Mouse (Mus musculus) lung, embryonic 15.5 days (tissue): ENCODE results near the gene Atp5j. TPM values are rescaled to one million over a fixed set of nuclear protein-coding genes. Genes with fewer than 3 reads are reported as not detected.

Source experiments
- ATAC-seq: fragments of 200-750 bp; cut with Nextera tagmentation; 2 replicates; pipeline ENCODE4 v1.8.0; 2017; ENCODE audit warnings: moderate number of reproducible peaks, borderline replicate concordance; ENCODE audit not compliant: low FRiP score, low TSS enrichment; ENCODE audit errors: extremely low read depth
- H3K27ac ChIP-seq: fragments of 300-500 bp; sonication (generic); 2 replicates; pipeline ENCODE4 v1.5.1; 2015; ENCODE audit warnings: moderate library complexity, mild to moderate bottlenecking, inconsistent platforms
- H3K27me3 ChIP-seq: fragments of 300-500 bp; sonication (generic); 2 replicates; pipeline ENCODE4 v1.6.1; 2015; ENCODE audit warnings: inconsistent platforms
- H3K36me3 ChIP-seq: fragments of 300-500 bp; sonication (generic); 2 replicates; pipeline ENCODE4 v1.6.1; 2015; ENCODE audit warnings: inconsistent platforms
- H3K4me1 ChIP-seq: fragments of 300-500 bp; sonication (generic); 2 replicates; pipeline ENCODE4 v1.6.1; 2015; ENCODE audit warnings: inconsistent platforms
- H3K4me2 ChIP-seq: fragments of 300-500 bp; sonication (generic); 2 replicates; pipeline ENCODE4 v1.6.1; 2015; ENCODE audit warnings: inconsistent platforms, mild to moderate bottlenecking, moderate library complexity
- H3K4me3 ChIP-seq: fragments of 300-500 bp; sonication (generic); 2 replicates; pipeline ENCODE4 v1.5.1; 2015; ENCODE audit warnings: mild to moderate bottlenecking, inconsistent platforms
- H3K9ac ChIP-seq: fragments of 300-500 bp; sonication (generic); 2 replicates; pipeline ENCODE4 v1.6.1; 2015; ENCODE audit warnings: inconsistent platforms
- H3K9me3 ChIP-seq: fragments of 300-500 bp; sonication (generic); 2 replicates; pipeline ENCODE4 v1.6.1; 2016; ENCODE audit warnings: inconsistent platforms
- WGBS: fragments of 180-500 bp; shearing (Covaris S2); methylation state at CpG from one replicate; pipeline ENCODE4 v1.1.7; 2015; 5-methylcytosine and 5-hydroxymethylcytosine counted together
- polyA plus RNA-seq: library from polyadenylated mRNA; unstranded; fragments of >200 nt; fragmentation: Nextera tagmentation; extraction: Ambion mirVana; gene quantifications from 2 replicates; pipeline ENCODE4 v1.2.1, GENCODE M21; 2015

Gene Atp5j
- polyA plus RNA-seq, 1 experiment from 2014 or later, result 838 TPM

DNA sequence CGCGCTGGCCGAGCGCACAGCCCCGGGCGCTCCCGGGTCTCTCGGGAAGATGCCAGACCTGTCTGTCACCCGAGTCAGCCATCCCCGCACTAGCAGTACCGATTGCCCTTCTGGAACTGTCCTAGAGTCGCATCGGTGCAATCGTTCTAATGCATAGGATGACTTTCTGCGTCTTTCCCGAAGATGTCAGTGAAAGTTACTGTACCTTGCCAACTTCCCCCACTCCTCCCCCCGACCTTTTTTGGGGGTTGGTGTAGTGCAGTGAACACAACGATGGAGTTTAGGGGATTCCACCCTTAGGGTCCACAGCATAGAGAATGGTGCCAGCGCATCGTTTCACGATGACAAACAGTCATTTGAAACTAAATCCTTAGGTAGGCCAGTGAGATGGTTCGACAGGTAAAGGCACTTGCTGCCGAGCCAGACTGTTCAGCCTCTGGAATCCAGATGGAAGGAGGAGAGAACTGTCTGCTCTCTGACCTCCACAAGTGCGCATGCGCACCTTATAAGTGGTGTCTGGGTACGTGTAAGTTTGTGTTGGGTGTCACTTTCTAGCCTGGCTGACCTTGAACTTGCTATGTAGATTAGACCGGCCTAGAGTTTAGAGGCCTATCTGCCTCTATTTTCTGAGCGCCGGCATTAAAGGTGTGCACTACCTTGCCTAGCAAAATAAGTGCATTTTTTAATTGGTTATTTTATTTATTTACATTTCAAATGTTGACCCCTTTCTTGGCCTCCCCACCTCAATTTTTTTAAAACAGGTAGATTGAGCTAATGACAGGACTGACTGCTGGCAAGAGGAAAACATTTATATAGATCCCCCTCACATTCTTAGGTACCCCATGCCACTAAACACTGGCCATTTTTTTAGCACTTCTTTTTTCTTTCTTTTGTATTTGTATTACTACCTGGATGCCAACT lies 658 bp upstream of the Atp5j start:
- H3K9ac ChIP-seq, result peak overlapping the region; percentile 100
- H3K4me3 ChIP-seq, result peak overlapping the region; percentile 96
- H3K4me2 ChIP-seq, result peak overlapping the region; percentile 68
- peak; percentile 19; the same call in 1 of the 2 replicates for ATAC-seq
- 4% methylated on average over 29 of the region's 29 CpGs for WGBS
- no peaks in the 10 kb centered on the region for H3K27me3 ChIP-seq
- H3K36me3 ChIP-seq, result peaks cover 17% of the 10 kb centered on the region
- no peaks in the 10 kb centered on the region for H3K9me3 ChIP-seq
- H3K27ac ChIP-seq, result peak overlapping the region; percentile 99
- H3K4me1 ChIP-seq, result peaks cover 22% of the 10 kb centered on the region

DNA sequence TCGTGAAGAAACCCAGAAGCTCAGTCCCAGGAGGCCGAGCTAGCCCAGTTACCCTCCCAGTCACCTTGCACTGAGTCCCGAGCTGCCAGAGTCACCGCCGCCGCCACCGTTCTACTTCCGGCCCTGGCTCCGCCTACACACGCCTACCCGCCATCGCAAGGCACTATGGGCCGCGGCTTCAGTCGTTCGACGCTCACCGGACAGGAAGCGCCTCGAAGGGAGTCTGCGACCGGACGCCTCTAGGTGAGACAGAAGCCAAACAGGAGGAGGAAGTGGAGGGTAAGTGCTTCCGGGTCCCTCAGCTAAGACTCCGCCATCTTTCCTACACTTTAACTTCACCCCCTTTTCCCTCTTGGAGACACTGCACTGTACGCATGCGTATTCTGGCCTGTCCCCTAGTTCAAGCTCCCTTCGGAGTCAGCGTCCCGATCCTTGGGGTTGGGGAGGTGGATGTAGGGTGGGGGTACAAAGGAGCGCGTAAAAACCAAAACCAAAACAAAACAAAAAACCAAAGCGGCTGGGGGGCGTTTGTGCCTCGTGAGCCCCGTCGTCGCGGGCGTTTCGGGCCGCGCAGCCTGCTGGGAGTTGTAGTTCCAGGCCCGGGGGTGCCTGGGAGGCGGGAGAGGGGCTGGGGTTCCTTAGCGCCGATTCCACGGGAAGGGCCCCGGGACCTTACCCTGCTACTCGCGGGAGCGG lies 532 bp downstream of the Atp5j start, which contains the start of gene Gabpa:
Gene Gabpa, plus strand, starts transcription at position 181 of the 696 bp plus-strand sequence.
- H3K27me3 ChIP-seq, result no peaks in the 10 kb centered on the region
- no peaks in the 10 kb centered on the region for H3K9me3 ChIP-seq
- H3K27ac ChIP-seq, result peak within 1 kb of the TSS; percentile 99
- peak within 1 kb of the TSS; percentile 96 for H3K4me3 ChIP-seq
- peaks cover 25% of the 10 kb centered on the region for H3K36me3 ChIP-seq
- H3K9ac ChIP-seq, result peak within 1 kb of the TSS; percentile 100
- WGBS, result 1% methylated on average over 52 of the region's 52 CpGs
- peak; percentile 95 for ATAC-seq
- H3K4me1 ChIP-seq, result peaks cover 22% of the 10 kb centered on the region
- peak within 1 kb of the TSS; percentile 68 for H3K4me2 ChIP-seq

DNA sequence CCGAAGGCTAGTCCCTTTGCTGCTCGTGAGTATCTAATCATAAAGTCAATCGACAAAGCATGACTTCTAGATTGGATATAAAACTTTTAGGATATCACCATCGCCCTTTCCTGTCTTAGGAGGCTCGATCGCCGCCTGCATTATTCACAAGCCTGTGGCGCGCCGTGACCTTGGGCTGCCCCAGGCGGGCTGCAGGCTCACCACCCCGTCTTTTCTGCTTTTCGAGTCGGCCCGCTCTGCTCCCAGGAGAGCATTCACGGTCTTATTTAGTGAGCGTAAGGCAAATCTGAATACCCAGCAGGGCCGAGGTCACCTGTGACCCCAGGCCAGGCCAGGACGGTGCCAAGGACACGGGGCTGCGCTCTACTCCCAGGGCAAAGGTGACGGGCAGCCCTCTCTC lies 1.1 kb downstream of the Atp5j start:
- peaks cover 28% of the 10 kb centered on the region for H3K36me3 ChIP-seq
- peaks cover 22% of the 10 kb centered on the region for H3K4me1 ChIP-seq
- H3K27ac ChIP-seq, result peak overlapping the region; percentile 99
- ATAC-seq, result peak; percentile 10; the same call in 1 of the 2 replicates
- no peaks in the 10 kb centered on the region for H3K27me3 ChIP-seq
- H3K4me3 ChIP-seq, result peak overlapping the region; percentile 96
- 1% methylated on average over 22 of the region's 22 CpGs for WGBS
- H3K4me2 ChIP-seq, result peak overlapping the region; percentile 68
- no peaks in the 10 kb centered on the region for H3K9me3 ChIP-seq
- H3K9ac ChIP-seq, result peak overlapping the region; percentile 100

- WGBS, result 93% methylated on average over 5 of the region's 5 CpGs
Observed at GRCm38 (mm10) chr16:84832736-84833135, 2.7 kb downstream of the Atp5j start.

GRCm38 (mm10) chr16:84831696-84832095 lies 3.7 kb downstream of the Atp5j start:
- Histone ChIP-seq H3K36me3 (peaks cover 50% of the 10 kb centered on the region), H3K4me1 (peaks cover 18% of the 10 kb centered on the region), H3K27ac (no peak overlapping the region), H3K4me2 (no peak overlapping the region), H3K9ac (no peak overlapping the region), H3K27me3 (no peaks in the 10 kb centered on the region), H3K4me3 (no peak overlapping the region), H3K9me3 (no peaks in the 10 kb centered on the region)
- ATAC-seq, result no peak
- WGBS, result 81% methylated on average over 5 of the region's 5 CpGs

More at GRCm38 (mm10) chr16:84832736-84833135, 2.7 kb downstream of the Atp5j start:
- no peak overlapping the region for H3K4me3 ChIP-seq
- ATAC-seq, result no peak
- peaks cover 41% of the 10 kb centered on the region for H3K36me3 ChIP-seq
- H3K9me3 ChIP-seq, result no peaks in the 10 kb centered on the region
- no peak overlapping the region for H3K4me2 ChIP-seq
- H3K9ac ChIP-seq, result no peak overlapping the region
- no peak overlapping the region for H3K27ac ChIP-seq
- H3K27me3 ChIP-seq, result no peaks in the 10 kb centered on the region
- H3K4me1 ChIP-seq, result peaks cover 22% of the 10 kb centered on the region

DNA sequence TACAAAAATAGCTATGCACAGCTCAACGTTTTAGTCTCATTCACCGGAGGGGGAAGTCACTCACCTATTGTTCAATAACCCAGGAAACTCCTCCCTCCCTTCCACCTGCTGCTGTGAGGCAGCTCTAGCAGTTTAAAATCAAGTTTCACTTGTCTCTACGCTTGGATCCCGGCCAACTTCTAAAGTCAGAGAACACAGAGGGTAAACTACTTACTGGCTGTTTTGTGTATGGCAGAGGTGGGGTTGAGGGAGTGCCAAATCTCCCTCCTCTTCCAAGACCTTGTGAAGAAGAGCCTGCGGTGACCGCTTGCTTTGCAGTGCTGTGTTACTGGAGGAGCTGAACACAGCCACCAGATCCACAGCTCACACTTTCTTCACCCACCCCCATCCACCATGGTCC lies 10.4 kb downstream of the Atp5j start:
- Histone ChIP-seq H3K27ac (0 out of 2 replicates have a peak overlapping the region, but pooled peaks have one; percentile 33), H3K9ac (no peak overlapping the region), H3K36me3 (peaks cover 57% of the 10 kb centered on the region), H3K4me3 (no peak overlapping the region), H3K9me3 (no peaks in the 10 kb centered on the region), H3K4me1 (no peaks in the 10 kb centered on the region), H3K4me2 (no peak overlapping the region), H3K27me3 (no peaks in the 10 kb centered on the region)
- peak; percentile 59; the same call in 1 of the 2 replicates for ATAC-seq
- WGBS, result 57% methylated on average over 6 of the region's 6 CpGs

GRCm38 (mm10) chr16:84817423-84817822 lies 18.0 kb downstream of the Atp5j start:
- Histone ChIP-seq H3K9ac (no peak overlapping the region), H3K27ac (no peak overlapping the region), H3K9me3 (no peaks in the 10 kb centered on the region), H3K4me1 (no peaks in the 10 kb centered on the region), H3K4me2 (no peak overlapping the region), H3K36me3 (no peaks in the 10 kb centered on the region), H3K4me3 (no peak overlapping the region), H3K27me3 (no peaks in the 10 kb centered on the region)
- ATAC-seq, result no peak
- WGBS, result 34% methylated on average over 7 of the region's 7 CpGs

DNA sequence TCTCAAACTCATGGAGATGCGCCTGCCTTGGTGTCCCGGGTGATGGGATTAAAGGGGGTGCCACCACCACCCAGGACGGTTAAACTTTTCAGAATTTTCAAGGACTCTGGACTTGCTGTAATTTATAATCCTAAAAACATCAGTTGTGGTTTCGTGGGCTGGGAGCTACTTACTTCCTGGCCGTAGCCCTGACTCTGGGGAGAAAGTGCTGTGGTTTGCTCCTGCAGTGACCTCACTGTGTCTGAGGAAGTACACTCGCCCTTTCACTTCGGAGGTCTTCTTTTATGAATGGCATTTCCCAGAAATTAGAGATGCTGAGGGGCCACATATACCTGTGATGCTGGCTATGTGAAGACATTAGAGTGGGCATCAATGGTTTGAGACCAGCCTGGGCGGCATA lies 20.9 kb downstream of the Atp5j start:
- Histone ChIP-seq H3K9ac (no peak overlapping the region), H3K36me3 (no peaks in the 10 kb centered on the region), H3K4me2 (no peak overlapping the region), H3K4me3 (no peak overlapping the region), H3K4me1 (no peaks in the 10 kb centered on the region), H3K27me3 (no peaks in the 10 kb centered on the region), H3K27ac (no peak overlapping the region), H3K9me3 (no peaks in the 10 kb centered on the region)
- WGBS, result 74% methylated on average over 8 of the region's 8 CpGs
- ATAC-seq, result no peak

GRCm38 (mm10) chr16:84813852-84814251 lies 21.6 kb downstream of the Atp5j start:
- Histone ChIP-seq H3K27me3 (no peaks in the 10 kb centered on the region), H3K9me3 (no peaks in the 10 kb centered on the region), H3K4me2 (no peak overlapping the region), H3K4me1 (no peaks in the 10 kb centered on the region), H3K4me3 (no peak overlapping the region), H3K9ac (no peak overlapping the region), H3K27ac (no peak overlapping the region), H3K36me3 (no peaks in the 10 kb centered on the region)
- WGBS, result 58% methylated on average over 8 of the region's 8 CpGs
- ATAC-seq, result no peak

GRCm38 (mm10) chr16:84810254-84810653 lies 25.2 kb downstream of the Atp5j start:
- no peak overlapping the region for H3K4me3 ChIP-seq
- 76% methylated on average over 1 of the region's 1 CpGs for WGBS
- no peak for ATAC-seq
- H3K9me3 ChIP-seq, result no peaks in the 10 kb centered on the region
- no peaks in the 10 kb centered on the region for H3K36me3 ChIP-seq
- H3K27ac ChIP-seq, result no peak overlapping the region
- no peaks in the 10 kb centered on the region for H3K27me3 ChIP-seq
- no peaks in the 10 kb centered on the region for H3K4me1 ChIP-seq
- H3K9ac ChIP-seq, result no peak overlapping the region
- no peak overlapping the region for H3K4me2 ChIP-seq

DNA sequence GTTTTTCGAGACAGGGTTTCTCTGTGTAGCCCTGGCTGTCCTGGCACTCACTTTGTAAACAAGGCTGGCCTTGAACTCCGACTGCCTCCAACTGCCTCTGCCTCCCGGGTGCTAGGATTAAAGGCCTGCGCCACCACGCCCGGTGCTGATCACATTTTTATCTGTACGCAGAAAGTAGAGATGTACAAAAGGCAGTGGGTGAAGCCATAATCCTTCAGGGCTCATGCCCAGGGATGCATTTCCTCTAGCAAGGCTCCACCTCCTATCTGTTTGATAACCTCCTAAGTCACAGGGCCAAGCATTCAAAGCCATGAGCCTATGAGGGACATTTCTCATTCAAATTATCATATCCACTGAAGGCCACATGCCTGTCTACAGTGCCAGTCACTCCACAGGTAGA lies 27.6 kb downstream of the Atp5j start:
- no peak overlapping the region for H3K4me3 ChIP-seq
- no peaks in the 10 kb centered on the region for H3K36me3 ChIP-seq
- H3K4me1 ChIP-seq, result no peaks in the 10 kb centered on the region
- no peak overlapping the region for H3K27ac ChIP-seq
- H3K4me2 ChIP-seq, result no peak overlapping the region
- H3K9ac ChIP-seq, result no peak overlapping the region
- ATAC-seq, result no peak
- no peaks in the 10 kb centered on the region for H3K27me3 ChIP-seq
- WGBS, result 88% methylated on average over 7 of the region's 7 CpGs
- no peaks in the 10 kb centered on the region for H3K9me3 ChIP-seq

- Histone ChIP-seq H3K9ac (no peak overlapping the region), H3K36me3 (no peaks in the 10 kb centered on the region), H3K4me2 (no peak overlapping the region), H3K27me3 (no peaks in the 10 kb centered on the region), H3K4me3 (no peak overlapping the region), H3K4me1 (0 out of 2 replicates have a peak, but pooled peaks cover 5% of the 10 kb centered on the region), H3K27ac (no peak overlapping the region), H3K9me3 (no peaks in the 10 kb centered on the region)
- ATAC-seq, result no peak
- WGBS, result 91% methylated on average over 3 of the region's 3 CpGs
Observed at GRCm38 (mm10) chr16:84806175-84806574, 29.2 kb downstream of the Atp5j start.
